30 mouse cellular contexts compared by ENCODE assay signal in the genomic region with DNA sequence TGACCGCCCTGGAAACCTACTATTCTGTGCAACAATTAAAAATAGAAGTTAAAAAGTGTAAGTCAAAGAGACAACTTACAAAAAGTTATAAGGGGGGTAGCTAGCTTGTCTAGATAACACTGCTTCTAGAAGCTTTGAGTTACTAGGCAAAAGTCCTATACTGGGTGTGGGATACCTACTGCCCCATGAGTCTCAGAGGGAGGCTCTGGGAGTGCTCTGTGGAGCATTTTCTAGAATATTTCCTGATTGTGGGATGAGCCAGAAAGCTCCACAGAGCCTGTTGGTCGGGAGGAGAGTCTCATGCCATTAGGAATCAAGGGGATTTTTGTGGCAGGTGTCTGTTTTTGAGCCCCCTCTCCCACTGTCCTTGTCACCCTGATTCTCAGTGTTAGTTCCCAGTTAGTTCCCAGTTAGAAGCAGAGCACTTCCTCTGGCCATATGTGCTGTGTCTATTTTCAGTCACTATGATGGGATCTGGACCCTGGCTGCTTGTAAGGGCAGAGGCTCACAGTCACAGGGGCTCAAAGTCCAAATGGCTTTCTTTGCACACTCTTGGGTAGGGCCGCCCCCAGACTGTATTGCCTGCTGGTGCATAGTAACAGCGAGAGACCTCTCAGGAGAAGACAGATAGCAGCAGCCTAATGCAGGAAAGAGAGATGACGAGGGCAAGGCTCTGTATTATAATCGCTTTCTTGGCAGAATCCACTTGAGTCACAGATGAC. TPM values are rescaled to one million over a fixed set of nuclear protein-coding genes. Genes with fewer than 3 reads are reported as not detected.
DNase-seq lines count a peak whose midpoint lies in the region; ATAC-seq and TF ChIP-seq lines count a peak whose summit lies in the region.
"Had no signal": no experiment of that assay in that cellular context is flagged by ENCODE, and none has a peak within 500 bp of the region (broad histone marks: within the 10 kb centered on the region; RNA-seq: fewer than 3 reads in every experiment).

No protein-coding gene starts in this region.

- peak; percentile 94 for ATAC-seq in intestine, embryonic 14.5 days (replicated peaks; ENCODE audit: low FRiP score, low TSS enrichment, low read depth)
- ATAC-seq in intestine, embryonic 16.5 days, result peak; percentile 99
- ATAC-seq in stomach, embryonic 15.5 days (ENCODE audit: insufficient read depth, low FRiP score, low read depth), result peak; percentile 63; the same call in 1 of the 2 replicates
- ATAC-seq in frontal cortex, adult (ENCODE audit: low TSS enrichment), result no peak
- ATAC-seq: activated CD4-positive, CD25-positive, alpha-beta regulatory T cell, adult 4 months; CD4-positive, CD25-positive, alpha-beta regulatory T cell, adult 4 months; forebrain, embryonic 14.5 days; forebrain, embryonic 16.5 days; Patski had no signal

- no peak for TF ChIP-seq CTCF in cerebellum, adult 2 months (IDR thresholded peaks at IDR 0.05; ENCODE audit: borderline replicate concordance, insufficient read depth, low read depth, low read length)

- H3K4me1 ChIP-seq in cerebellum, adult 2 months (ENCODE audit: control insufficient read depth, insufficient read depth, low read length), result peaks cover 21% of the 10 kb centered on the region
- H3K4me1 ChIP-seq in intestine, embryonic 14.5 days (replicated peaks; ENCODE audit: control insufficient read depth, insufficient read depth, low read length), result no peaks in the 10 kb centered on the region
- H3K4me1 ChIP-seq in intestine, embryonic 16.5 days (ENCODE audit: control insufficient read depth, insufficient read depth, low read length), result peaks cover 3% of the 10 kb centered on the region
- no peaks in the 10 kb centered on the region for H3K4me1 ChIP-seq in stomach, embryonic 15.5 days
- no peaks in the 10 kb centered on the region for H3K4me1 ChIP-seq in limb, embryonic 10.5 days
- H3K4me1 ChIP-seq: embryonic facial prominence, embryonic 13.5 days; embryonic facial prominence, embryonic 15.5 days; forebrain, embryonic 10.5 days; forebrain, embryonic 12.5 days had no signal

- H3K27me3 ChIP-seq in cerebellum, adult 2 months (ENCODE audit: control insufficient read depth, insufficient read depth, low read length), result no peaks in the 10 kb centered on the region
- H3K27me3 ChIP-seq in intestine, embryonic 14.5 days (replicated peaks; ENCODE audit: control insufficient read depth, insufficient read depth, low read length), result no peaks in the 10 kb centered on the region
- no peaks in the 10 kb centered on the region for H3K27me3 ChIP-seq in intestine, embryonic 16.5 days (replicated peaks; ENCODE audit: control insufficient read depth, insufficient read depth, low read length)
- H3K27me3 ChIP-seq in stomach, embryonic 15.5 days (replicated peaks), result no peaks in the 10 kb centered on the region
- H3K27me3 ChIP-seq in limb, embryonic 10.5 days (ENCODE audit: low read depth, poor library complexity, severe bottlenecking), result no peaks in the 10 kb centered on the region
- H3K27me3 ChIP-seq: CH12.LX; embryonic facial prominence, embryonic 13.5 days; embryonic facial prominence, embryonic 15.5 days; forebrain, embryonic 12.5 days had no signal

- WGBS in cerebellum, adult 2 months, result 39% methylated on average over 6 of the region's 6 CpGs
- whole genome bisulfite sequencing in intestine, embryonic 14.5 days, result 59% methylated on average over 6 of the region's 6 CpGs
- WGBS in intestine, embryonic 16.5 days, result 56% methylated on average over 6 of the region's 6 CpGs
- 62% methylated on average over 6 of the region's 6 CpGs for WGBS in stomach, embryonic 15.5 days
- 87% methylated on average over 6 of the region's 6 CpGs for WGBS in limb, embryonic 10.5 days

- no peak for TF ChIP-seq POLR2A in cerebellum, adult 2 months (IDR thresholded peaks at IDR 0.05; ENCODE audit: borderline replicate concordance, insufficient read depth, low read length)

- intact Hi-C loops in left cerebral cortex, postnatal 25 days (cut with DNase I), result no loop called here

- no peaks in the 10 kb centered on the region for H3K9me3 ChIP-seq in intestine, embryonic 14.5 days (ENCODE audit: control insufficient read depth, low read length)
- H3K9me3 ChIP-seq in intestine, embryonic 16.5 days (ENCODE audit: control insufficient read depth, low read length), result no peaks in the 10 kb centered on the region
- no peaks in the 10 kb centered on the region for H3K9me3 ChIP-seq in stomach, embryonic 15.5 days
- no peaks in the 10 kb centered on the region; the same call in 1 of the 2 replicates for H3K9me3 ChIP-seq in limb, embryonic 10.5 days (replicated peaks)
- H3K9me3 ChIP-seq: embryonic facial prominence, embryonic 13.5 days; embryonic facial prominence, embryonic 15.5 days had no signal

- no peaks in the 10 kb centered on the region for H3K36me3 ChIP-seq in intestine, embryonic 14.5 days (ENCODE audit: control insufficient read depth, insufficient read depth, low read length)
- no peaks in the 10 kb centered on the region for H3K36me3 ChIP-seq in intestine, embryonic 16.5 days (ENCODE audit: control insufficient read depth, insufficient read depth, low read length)
- no peaks in the 10 kb centered on the region for H3K36me3 ChIP-seq in stomach, embryonic 15.5 days
- no peaks in the 10 kb centered on the region for H3K36me3 ChIP-seq in limb, embryonic 10.5 days
- H3K36me3 ChIP-seq: embryonic facial prominence, embryonic 13.5 days; embryonic facial prominence, embryonic 15.5 days; forebrain, embryonic 10.5 days; forebrain, embryonic 12.5 days; G1E had no signal

- peak overlapping the region; percentile 46 for H3K27ac ChIP-seq in cerebellum, adult 2 months (ENCODE audit: insufficient read depth, low read length)
- H3K27ac ChIP-seq in intestine, embryonic 14.5 days (ENCODE audit: low read depth), result no peak overlapping the region
- peak overlapping the region; percentile 70 for H3K27ac ChIP-seq in intestine, embryonic 16.5 days (ENCODE audit: low read length)
- H3K27ac ChIP-seq in stomach, embryonic 15.5 days, result no peak overlapping the region
- no peak overlapping the region for H3K27ac ChIP-seq in limb, embryonic 10.5 days
- H3K27ac ChIP-seq: embryonic facial prominence, embryonic 13.5 days; embryonic facial prominence, embryonic 15.5 days; forebrain, embryonic 10.5 days; forebrain, embryonic 12.5 days had no signal

- peak in 1 of 2 experiments; percentile 16 for DNase-seq in cerebellum, adult 2 months
- DNase-seq in cerebellum, postnatal 36 days, result no peak
- peak; percentile 55 for DNase-seq in intestine, embryonic 14.5 days (ENCODE audit: low spot score)
- DNase-seq in limb, embryonic 10.5 days (ENCODE audit: low spot score), result no peak
- no peak for DNase-seq in left cerebral cortex, postnatal 25 days (ENCODE audit: low spot score in 2 of 2)
- DNase-seq: adrenal gland, adult 2 months; adrenal gland, postnatal 10 days; adrenal gland, postnatal 25 days; B cell, adult 2 months; cerebellum, adult 11 months; cerebellum, adult 18-20 months; cerebellum, adult 9-10 months; cerebellum, postnatal 10 days; cerebellum, postnatal 25 days; embryo, embryonic 11 days had no signal

- H3K4me3 ChIP-seq in cerebellum, adult 2 months (replicated peaks; ENCODE audit: insufficient read depth, low read depth, low read length), result no peak overlapping the region
- H3K4me3 ChIP-seq in intestine, embryonic 14.5 days (ENCODE audit: low read depth, low read length), result no peak overlapping the region
- no peak overlapping the region for H3K4me3 ChIP-seq in intestine, embryonic 16.5 days (ENCODE audit: low read length)
- no peak overlapping the region for H3K4me3 ChIP-seq in stomach, embryonic 15.5 days (replicated peaks)
- no peak overlapping the region for H3K4me3 ChIP-seq in limb, embryonic 10.5 days
- H3K4me3 ChIP-seq: embryonic facial prominence, embryonic 13.5 days; embryonic facial prominence, embryonic 15.5 days; erythroblast, embryonic 14.5 days; forebrain, embryonic 10.5 days; forebrain, embryonic 12.5 days had no signal

- no peak overlapping the region for H3K4me2 ChIP-seq in intestine, embryonic 14.5 days (ENCODE audit: low read length)
- H3K4me2 ChIP-seq in intestine, embryonic 16.5 days (ENCODE audit: low read depth, low read length), result peak overlapping the region; percentile 16; the same call in 1 of the 2 replicates
- H3K4me2 ChIP-seq in stomach, embryonic 15.5 days, result no peak overlapping the region
- H3K4me2 ChIP-seq: embryonic facial prominence, embryonic 13.5 days; embryonic facial prominence, embryonic 15.5 days; forebrain, embryonic 12.5 days had no signal

- H3K9ac ChIP-seq in intestine, embryonic 14.5 days (ENCODE audit: low read length), result no peak overlapping the region
- H3K9ac ChIP-seq in intestine, embryonic 16.5 days (ENCODE audit: low read depth, low read length), result no peak overlapping the region
- H3K9ac ChIP-seq in stomach, embryonic 15.5 days, result no peak overlapping the region
- H3K9ac ChIP-seq: embryonic facial prominence, embryonic 13.5 days; embryonic facial prominence, embryonic 15.5 days; forebrain, embryonic 12.5 days had no signal

RNA-seq across cellular contexts. Expression of a gene that starts 57.2 kb away (rescaled TPM):
- 33.3 TPM in 2 replicates for polyA plus RNA-seq in cerebellum, adult 2 months (2012; rRNA removed)
- 27.7 and 34.0 TPM in 2 replicates for polyA plus RNA-seq in intestine, embryonic 14.5 days (2014; fragmentation: Nextera tagmentation; extraction: Ambion mirVana)
- polyA plus RNA-seq in intestine, embryonic 16.5 days (2015; fragmentation: Nextera tagmentation; extraction: Ambion mirVana), result 20.4 and 21.6 TPM in 2 replicates
- 15.5 and 15.6 TPM in 2 replicates for polyA plus RNA-seq in stomach, embryonic 15.5 days (2015; fragmentation: Nextera tagmentation; extraction: Ambion mirVana)
- 3.0 and 3.4 TPM in 2 replicates for polyA plus RNA-seq in limb, embryonic 10.5 days (2016; fragmentation: Nextera tagmentation; extraction: Ambion mirVana)
- total RNA-seq in left cerebral cortex, postnatal 25 days (2021), result 10 to 100 TPM; 35.0 to 39.0 TPM
- polyA plus RNA-seq: erythroblast, embryonic 14.5 days; G1E had no signal

Comparison
In these comparisons a context has a peak if more than half of its experiments do, and no peak if none do; other contexts are left out.
1. H3K27ac ChIP-seq: peak in cerebellum, adult 2 months (single experiment) and intestine, embryonic 16.5 days (single experiment); none in intestine, embryonic 14.5 days (single experiment), stomach, embryonic 15.5 days (single experiment) and limb, embryonic 10.5 days (single experiment).